Mouse (Mus musculus): ENCODE measurements around the gene Astn1. TPM values are rescaled to one million over a fixed set of nuclear protein-coding genes. Genes with fewer than 3 reads are reported as not detected.

Gene Astn1
- polyA plus RNA-seq, 1 experiment, result 0.02 TPM

DNA sequence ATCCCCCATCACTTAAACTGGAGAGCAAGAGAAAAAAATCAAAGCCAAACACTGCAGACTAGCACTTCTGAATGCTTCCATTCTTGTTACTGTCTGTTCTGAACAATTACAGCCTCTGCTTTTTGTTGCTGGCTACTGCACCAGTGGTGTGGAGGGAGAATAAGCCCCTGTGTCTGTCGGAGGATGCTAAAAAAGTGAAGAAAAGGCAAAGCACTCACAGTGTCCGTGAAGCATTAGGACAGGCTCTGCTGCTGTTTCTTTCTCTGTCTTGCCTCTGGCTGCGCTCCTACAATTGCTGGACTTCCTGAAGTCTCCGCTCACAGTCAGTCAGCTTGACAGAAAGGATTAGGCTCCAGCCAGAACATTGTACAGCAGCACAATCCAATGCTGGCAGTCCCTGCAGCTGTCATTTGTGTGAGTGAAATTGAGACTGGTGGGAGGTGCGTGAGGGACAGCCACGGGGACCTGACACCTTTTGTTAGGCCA lies 192.0 kb downstream of the Astn1 start:
- DNase-seq (ENCODE audit: low read depth in 1 of 2, low spot score in 2 of 2), result no peak
- Histone ChIP-seq H3K27ac (ENCODE audit: insufficient read depth, low read length) (no peak overlapping the region), H3K4me3 (ENCODE audit: extremely low read depth, insufficient read depth, insufficient read length) (no peak overlapping the region), H3K27me3 (ENCODE audit: control insufficient read depth, insufficient read depth, low read length) (no peaks in the 10 kb centered on the region), H3K4me1 (ENCODE audit: control insufficient read depth, insufficient read depth, insufficient read length) (no peaks in the 10 kb centered on the region), H3K36me3 (ENCODE audit: control insufficient read depth, insufficient read depth, low read length) (no peaks in the 10 kb centered on the region)
- WGBS, result 42% methylated on average over 6 of the region's 6 CpGs
- TF ChIP-seq POLR2A (IDR thresholded peaks at IDR 0.05; ENCODE audit: low read depth, low read length), result no peak
- no peak for TF ChIP-seq CTCF (IDR thresholded peaks at IDR 0.05; ENCODE audit: extremely low read depth, insufficient read depth, insufficient read length, insufficient replicate concordance)

DNA sequence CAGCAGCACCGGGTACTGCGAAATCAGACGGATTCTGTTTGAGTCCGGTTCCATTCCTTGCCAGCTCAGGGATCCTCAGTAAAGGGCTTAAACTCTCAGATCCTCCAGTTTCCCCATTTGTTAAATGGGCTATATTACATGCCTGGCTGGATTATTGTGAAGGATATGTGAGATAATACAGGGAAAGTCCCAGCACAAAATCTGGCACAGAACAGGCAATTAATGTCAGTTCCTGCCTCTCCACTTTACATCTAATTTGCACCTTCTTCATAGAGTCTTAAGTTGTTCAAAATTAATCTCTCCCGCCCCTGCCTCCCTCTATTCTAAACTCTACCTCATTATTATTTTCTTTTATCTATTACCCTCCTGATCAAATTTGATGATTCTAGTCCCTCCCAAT lies 211.1 kb downstream of the Astn1 start:
- Histone ChIP-seq H3K27ac (ENCODE audit: insufficient read depth, low read length) (no peak overlapping the region), H3K36me3 (ENCODE audit: control insufficient read depth, insufficient read depth, low read length) (no peaks in the 10 kb centered on the region), H3K4me1 (ENCODE audit: control insufficient read depth, insufficient read depth, insufficient read length) (no peaks in the 10 kb centered on the region), H3K4me3 (ENCODE audit: extremely low read depth, insufficient read depth, insufficient read length) (no peak overlapping the region), H3K27me3 (ENCODE audit: control insufficient read depth, insufficient read depth, low read length) (no peaks in the 10 kb centered on the region)
- WGBS, result 88% methylated on average over 5 of the region's 5 CpGs
- no peak for TF ChIP-seq CTCF (IDR thresholded peaks at IDR 0.05; ENCODE audit: extremely low read depth, insufficient read depth, insufficient read length, insufficient replicate concordance)
- no peak for TF ChIP-seq POLR2A (IDR thresholded peaks at IDR 0.05; ENCODE audit: low read depth, low read length)
- DNase-seq (ENCODE audit: low read depth in 1 of 2, low spot score in 2 of 2), result no peak

DNA sequence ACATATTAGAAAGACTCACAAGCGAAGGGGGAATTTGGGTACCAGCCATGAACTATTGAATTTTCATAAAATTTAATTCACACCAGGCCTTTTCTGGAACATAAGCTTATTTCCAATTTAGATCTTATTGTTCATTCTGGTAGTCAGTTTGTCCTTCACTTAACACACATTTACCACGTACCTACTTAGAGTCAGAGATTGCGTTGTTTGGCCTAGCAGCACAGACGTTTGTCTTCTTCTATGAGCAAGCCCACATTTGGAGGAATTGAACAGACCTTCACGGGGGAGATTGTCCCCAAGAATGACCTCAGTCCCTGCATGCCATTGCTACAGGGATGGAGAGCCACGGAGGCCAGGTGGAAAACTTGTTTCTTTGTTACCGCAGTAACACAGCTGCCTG lies 211.5 kb downstream of the Astn1 start:
- Histone ChIP-seq H3K4me3 (ENCODE audit: extremely low read depth, insufficient read depth, insufficient read length) (no peak overlapping the region), H3K36me3 (ENCODE audit: control insufficient read depth, insufficient read depth, low read length) (no peaks in the 10 kb centered on the region), H3K27ac (ENCODE audit: insufficient read depth, low read length) (no peak overlapping the region), H3K4me1 (ENCODE audit: control insufficient read depth, insufficient read depth, insufficient read length) (no peaks in the 10 kb centered on the region), H3K27me3 (ENCODE audit: control insufficient read depth, insufficient read depth, low read length) (no peaks in the 10 kb centered on the region)
- TF ChIP-seq CTCF (IDR thresholded peaks at IDR 0.05; ENCODE audit: extremely low read depth, insufficient read depth, insufficient read length, insufficient replicate concordance) (no peak), POLR2A (IDR thresholded peaks at IDR 0.05; ENCODE audit: low read depth, low read length) (no peak)
- no peak for DNase-seq (ENCODE audit: low read depth in 1 of 2, low spot score in 2 of 2)
- WGBS, result 90% methylated on average over 7 of the region's 7 CpGs

GRCm38 (mm10) chr1:158575997-158576396 lies 213.9 kb downstream of the Astn1 start:
- WGBS, result 48% methylated on average over 1 of the region's 1 CpGs
- H3K27me3 ChIP-seq (ENCODE audit: control insufficient read depth, insufficient read depth, low read length), result no peaks in the 10 kb centered on the region
- no peak overlapping the region for H3K4me3 ChIP-seq (ENCODE audit: extremely low read depth, insufficient read depth, insufficient read length)
- no peaks in the 10 kb centered on the region for H3K36me3 ChIP-seq (ENCODE audit: control insufficient read depth, insufficient read depth, low read length)
- TF ChIP-seq CTCF (IDR thresholded peaks at IDR 0.05; ENCODE audit: extremely low read depth, insufficient read depth, insufficient read length, insufficient replicate concordance), result no peak
- no peak for TF ChIP-seq POLR2A (IDR thresholded peaks at IDR 0.05; ENCODE audit: low read depth, low read length)
- no peak overlapping the region for H3K27ac ChIP-seq (ENCODE audit: insufficient read depth, low read length)
- DNase-seq (ENCODE audit: low read depth in 1 of 2, low spot score in 2 of 2), result no peak
- H3K4me1 ChIP-seq (ENCODE audit: control insufficient read depth, insufficient read depth, insufficient read length), result no peaks in the 10 kb centered on the region

DNA sequence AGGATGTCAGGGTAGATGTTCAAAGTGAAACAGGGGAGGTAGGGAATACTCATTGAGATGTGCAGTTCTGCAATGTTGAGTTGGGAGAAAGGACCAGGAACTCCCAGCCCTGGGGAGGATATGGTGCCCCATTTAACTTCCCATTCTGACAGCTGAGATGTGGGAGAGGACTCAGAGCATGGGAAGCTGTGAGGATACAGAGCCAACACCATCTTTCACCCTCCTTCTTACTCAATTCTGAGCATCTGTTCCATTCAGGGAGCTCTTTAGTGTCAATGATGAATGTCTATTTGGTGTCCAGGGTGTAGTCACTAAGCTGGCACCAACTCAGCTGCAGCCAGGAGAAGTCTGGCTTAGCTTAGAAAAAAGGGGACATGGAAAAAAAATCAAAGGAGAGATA lies 219.7 kb downstream of the Astn1 start:
- DNase-seq (ENCODE audit: low read depth in 1 of 2, low spot score in 2 of 2), result no peak
- no peak for TF ChIP-seq POLR2A (IDR thresholded peaks at IDR 0.05; ENCODE audit: low read depth, low read length)

DNA sequence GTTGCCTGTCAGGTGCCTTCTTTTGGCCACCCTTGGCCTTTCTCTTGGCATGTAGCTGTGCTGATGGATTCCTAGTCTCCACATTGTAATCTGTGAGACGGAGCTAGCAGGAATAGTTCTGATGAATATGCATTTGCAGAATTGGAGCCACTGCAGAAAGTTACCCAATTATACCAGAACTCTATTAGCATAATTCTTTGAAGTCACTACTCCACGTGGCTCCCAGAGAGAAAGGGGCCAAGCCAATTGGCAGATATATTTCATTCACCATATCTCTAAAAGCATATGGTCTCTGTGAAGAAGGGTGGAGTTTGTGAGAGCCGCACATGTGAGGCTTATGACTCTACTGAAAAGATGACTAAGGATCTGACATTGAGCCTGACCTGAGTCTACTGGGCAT lies 226.8 kb downstream of the Astn1 start:
- no peak overlapping the region for H3K27ac ChIP-seq (ENCODE audit: insufficient read depth, low read length)
- no peak for DNase-seq (ENCODE audit: low read depth in 1 of 2, low spot score in 2 of 2)
- H3K36me3 ChIP-seq (ENCODE audit: control insufficient read depth, insufficient read depth, low read length), result no peaks in the 10 kb centered on the region
- no peaks in the 10 kb centered on the region for H3K4me1 ChIP-seq (ENCODE audit: control insufficient read depth, insufficient read depth, insufficient read length)
- H3K4me3 ChIP-seq (ENCODE audit: extremely low read depth, insufficient read depth, insufficient read length), result no peak overlapping the region
- 79% methylated on average over 3 of the region's 3 CpGs for WGBS
- H3K27me3 ChIP-seq (ENCODE audit: control insufficient read depth, insufficient read depth, low read length), result no peaks in the 10 kb centered on the region
- TF ChIP-seq CTCF (IDR thresholded peaks at IDR 0.05; ENCODE audit: extremely low read depth, insufficient read depth, insufficient read length, insufficient replicate concordance) (no peak), POLR2A (IDR thresholded peaks at IDR 0.05; ENCODE audit: low read depth, low read length) (no peak)

More for the DNA sequence above, 219.7 kb downstream of the Astn1 start:
- no peak overlapping the region for H3K27ac ChIP-seq (ENCODE audit: insufficient read depth, low read length)
- no peaks in the 10 kb centered on the region for H3K27me3 ChIP-seq (ENCODE audit: control insufficient read depth, insufficient read depth, low read length)
- H3K36me3 ChIP-seq (ENCODE audit: control insufficient read depth, insufficient read depth, low read length), result no peaks in the 10 kb centered on the region
- H3K4me3 ChIP-seq (ENCODE audit: extremely low read depth, insufficient read depth, insufficient read length), result no peak overlapping the region
- no peaks in the 10 kb centered on the region for H3K4me1 ChIP-seq (ENCODE audit: control insufficient read depth, insufficient read depth, insufficient read length)

- WGBS, result 37% methylated on average over 16 of the region's 16 CpGs
- Histone ChIP-seq H3K36me3 (ENCODE audit: control insufficient read depth, insufficient read depth, low read length) (no peaks in the 10 kb centered on the region), H3K27me3 (ENCODE audit: control insufficient read depth, insufficient read depth, low read length) (no peaks in the 10 kb centered on the region), H3K4me1 (ENCODE audit: control insufficient read depth, insufficient read depth, insufficient read length) (no peaks in the 10 kb centered on the region), H3K4me3 (ENCODE audit: extremely low read depth, insufficient read depth, insufficient read length) (no peak overlapping the region), H3K27ac (ENCODE audit: insufficient read depth, low read length) (no peak overlapping the region)
- DNase-seq (ENCODE audit: low read depth in 1 of 2, low spot score in 2 of 2), result no peak
- TF ChIP-seq CTCF (IDR thresholded peaks at IDR 0.05; ENCODE audit: extremely low read depth, insufficient read depth, insufficient read length, insufficient replicate concordance), result no peak
- no peak for TF ChIP-seq POLR2A (IDR thresholded peaks at IDR 0.05; ENCODE audit: low read depth, low read length)
Measured at GRCm38 (mm10) chr1:158596726-158597448, 234.8 kb downstream of the Astn1 start.

All from spleen, adult 2 months (tissue).